Mouse (Mus musculus) heart, adult 10 weeks (tissue): ENCODE measurements around the gene Wrap53. TPM values are rescaled to one million over a fixed set of nuclear protein-coding genes. Genes with fewer than 3 reads are reported as not detected.

Experiments
- polyA plus RNA-seq: library from polyadenylated mRNA; stranded (reverse); fragments of 350-450 nt; fragmentation: Illumina TruSeq; extraction: RNeasy Lipid Tissue Mini Kit (QIAGEN cat#74804); gene quantifications from one replicate; pipeline ENCODE4 v1.2.3, GENCODE M21; 2014; ENCODE audit warnings: low read depth, low replicate concordance

The Wrap53 gene
- polyA plus RNA-seq: 7.1 TPM

GRCm38 (mm10) chr11:69580091-69580514, at the start of gene Wrap53, which contains the start of gene Trp53:
Gene Wrap53, minus strand, starts transcription at chr11:69580255.
Gene Trp53, plus strand, starts transcription at chr11:69580359.

GRCm38 (mm10) chr11:69621571-69622268, 41.7 kb upstream of the Wrap53 start, which contains the start of gene Sat2:
Gene Sat2, plus strand, starts transcription at chr11:69622024.

GRCm38 (mm10) chr11:69617805-69618204, 37.8 kb upstream of the Wrap53 start, which contains the start of gene Shbg:
Gene Shbg, minus strand, starts transcription at chr11:69617905.

GRCm38 (mm10) chr11:69605726-69606490, 25.9 kb upstream of the Wrap53 start, which contains the start of gene Atp1b2:
Gene Atp1b2, minus strand, starts transcription at chr11:69605942.

GRCm38 (mm10) chr11:69559851-69560765, 19.9 kb downstream of the Wrap53 start, which contains the start of gene Efnb3:
Gene Efnb3, minus strand, starts transcription at chr11:69560205.

GRCm38 (mm10) chr11:69549060-69549656, 30.9 kb downstream of the Wrap53 start, which contains the start of gene Dnah2:
Gene Dnah2, minus strand, starts transcription at chr11:69549110.

Other genes with a start within 250 kb of the Wrap53 start
- gene Rnf227, start 239.8 kb downstream of the Wrap53 start, polyA plus RNA-seq: 0.47 TPM
- 19.5 TPM for gene Chd3, start 210.8 kb downstream of the Wrap53 start, polyA plus RNA-seq
- gene Naa38, start 184.8 kb downstream of the Wrap53 start, polyA plus RNA-seq: 87.6 TPM
- gene Cyb5d1, start 184.6 kb downstream of the Wrap53 start, polyA plus RNA-seq: 35.3 TPM
- 16.4 TPM for gene Tmem88, start 182.0 kb downstream of the Wrap53 start, polyA plus RNA-seq
- gene Kdm6b, start 166.6 kb downstream of the Wrap53 start, polyA plus RNA-seq: 15.3 TPM
- 0.13 TPM for gene Dnah2, start 31.1 kb downstream of the Wrap53 start, polyA plus RNA-seq
- 54.0 TPM for gene Efnb3, start 20.1 kb downstream of the Wrap53 start, polyA plus RNA-seq
- gene Trp53, start 104 bp upstream of the Wrap53 start, polyA plus RNA-seq: 15.7 TPM
- gene Atp1b2, start 25.7 kb upstream of the Wrap53 start, polyA plus RNA-seq: 18.5 TPM
- not detected for gene Shbg, start 37.6 kb upstream of the Wrap53 start, polyA plus RNA-seq
- 7.8 TPM for gene Sat2, start 41.8 kb upstream of the Wrap53 start, polyA plus RNA-seq
- 102 TPM for gene Fxr2, start 52.7 kb upstream of the Wrap53 start, polyA plus RNA-seq
- gene Sox15, start 75.1 kb upstream of the Wrap53 start, polyA plus RNA-seq: not detected
- gene Mpdu1, start 82.4 kb upstream of the Wrap53 start, polyA plus RNA-seq: 26.2 TPM
- 10.7 TPM for gene Cd68, start 85.9 kb upstream of the Wrap53 start, polyA plus RNA-seq
- 274 TPM for gene Eif4a1, start 92.2 kb upstream of the Wrap53 start, polyA plus RNA-seq
- gene Senp3, start 101.8 kb upstream of the Wrap53 start, polyA plus RNA-seq: 55.9 TPM
- 3.4 TPM for gene Tnfsf13, start 105.5 kb upstream of the Wrap53 start, polyA plus RNA-seq
- 19.9 TPM for gene Tnfsf12, start 115.6 kb upstream of the Wrap53 start, polyA plus RNA-seq
- 10.4 TPM for gene Tnfsfm13, start 115.8 kb upstream of the Wrap53 start, polyA plus RNA-seq
- 20.8 TPM for gene Polr2a, start 178.4 kb upstream of the Wrap53 start, polyA plus RNA-seq
- gene Slc35g3, start 181.7 kb upstream of the Wrap53 start, polyA plus RNA-seq: not detected
- gene Zbtb4, start 185.7 kb upstream of the Wrap53 start, polyA plus RNA-seq: 24.0 TPM
- 7.0 TPM for gene Chrnb1, start 215.7 kb upstream of the Wrap53 start, polyA plus RNA-seq
- 3.8 TPM for gene Fgf11, start 221.6 kb upstream of the Wrap53 start, polyA plus RNA-seq
- not detected for gene Tmem102, start 225.4 kb upstream of the Wrap53 start, polyA plus RNA-seq
- not detected for gene Gm39566, start 235.0 kb upstream of the Wrap53 start, polyA plus RNA-seq
- not detected for gene Spem2, start 238.2 kb upstream of the Wrap53 start, polyA plus RNA-seq
- not detected for gene Spem1, start 241.9 kb upstream of the Wrap53 start, polyA plus RNA-seq